Mouse (Mus musculus) B cell, adult 2 months (primary cell): ENCODE results near the gene Slc13a2.
A peak's percentile ranks its signal among the peaks of the same experiment; 100 is the strongest.

ENCODE experiments used
- DNase-seq, 2 experiments: peaks; one replicate each; pipeline ENCODE4 v3.0.0; 2022

Gene Slc13a2

DNA sequence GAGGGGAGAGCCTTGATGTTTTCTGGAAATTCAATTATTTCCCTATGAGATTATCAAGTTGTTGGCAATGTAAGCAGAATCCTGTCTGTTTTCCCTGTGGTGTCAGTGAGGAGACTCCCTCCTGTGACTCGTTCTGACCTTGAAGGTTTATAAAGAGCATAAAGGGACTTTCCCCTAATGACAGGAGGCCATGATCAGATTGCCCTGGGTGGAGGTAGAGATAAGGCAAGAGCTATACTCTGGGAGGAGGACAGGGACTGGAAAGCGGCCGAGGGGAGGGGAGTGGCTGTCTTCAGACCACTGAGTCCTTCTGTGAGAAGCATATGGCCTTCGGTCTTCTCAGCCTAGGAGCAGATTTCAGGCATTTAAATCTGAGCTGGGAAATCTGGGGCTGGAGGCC is 12.0 kb upstream of the Slc13a2 start:
- no peak for DNase-seq

DNA sequence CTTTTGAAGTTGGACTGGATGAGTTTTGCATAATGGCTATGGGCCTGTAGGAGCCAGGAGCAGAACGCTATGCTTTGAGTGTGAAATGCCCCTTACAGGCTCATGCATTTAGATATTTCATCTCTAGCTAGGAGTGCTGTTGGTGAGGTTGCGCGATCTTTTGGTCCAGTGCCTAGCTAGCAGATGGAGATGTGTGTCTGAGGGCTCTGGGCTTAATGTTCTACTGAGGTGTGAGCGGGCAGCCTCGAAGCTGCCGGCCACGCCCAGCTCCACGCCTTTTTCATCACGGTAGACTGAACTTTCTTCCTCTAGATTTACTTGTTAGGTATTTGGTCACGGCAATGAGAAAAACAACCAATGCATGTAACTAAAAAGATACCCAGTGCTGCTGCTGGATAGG is 9.2 kb upstream of the Slc13a2 start:
- no peak for DNase-seq

DNA sequence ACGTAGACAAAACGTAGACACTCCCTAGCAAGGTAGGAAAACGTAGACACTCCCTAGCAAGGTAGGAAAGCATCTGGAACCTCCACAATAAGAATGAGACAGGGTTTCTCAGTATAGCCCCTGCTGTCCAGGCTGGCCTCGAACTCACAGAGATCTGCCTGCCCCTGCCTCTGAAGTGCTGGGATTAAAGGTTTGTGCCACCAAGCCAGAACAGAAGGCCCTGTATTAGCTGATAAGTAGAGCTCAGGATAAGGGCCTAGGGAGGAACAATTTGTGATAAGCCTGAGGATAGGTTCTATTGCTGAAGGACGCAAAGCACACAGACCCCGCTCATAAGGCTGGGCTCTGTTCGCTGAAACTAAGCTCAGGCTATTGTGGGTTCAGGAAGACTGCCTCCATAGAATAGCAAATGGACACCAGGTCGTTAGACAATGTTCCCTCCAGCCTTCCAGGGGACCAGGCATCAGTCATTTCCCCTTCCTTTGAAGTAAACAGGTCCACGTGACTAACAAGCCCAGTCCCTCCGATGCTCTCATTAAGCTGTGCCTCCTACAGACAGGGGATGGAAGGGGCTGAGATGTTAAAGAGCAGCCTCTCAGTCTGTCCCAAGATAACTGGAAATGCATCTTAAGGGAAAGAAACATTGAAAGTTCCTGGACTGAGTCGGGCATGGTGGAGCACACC is 8.3 kb upstream of the Slc13a2 start:
- DNase-seq: no peak

DNA sequence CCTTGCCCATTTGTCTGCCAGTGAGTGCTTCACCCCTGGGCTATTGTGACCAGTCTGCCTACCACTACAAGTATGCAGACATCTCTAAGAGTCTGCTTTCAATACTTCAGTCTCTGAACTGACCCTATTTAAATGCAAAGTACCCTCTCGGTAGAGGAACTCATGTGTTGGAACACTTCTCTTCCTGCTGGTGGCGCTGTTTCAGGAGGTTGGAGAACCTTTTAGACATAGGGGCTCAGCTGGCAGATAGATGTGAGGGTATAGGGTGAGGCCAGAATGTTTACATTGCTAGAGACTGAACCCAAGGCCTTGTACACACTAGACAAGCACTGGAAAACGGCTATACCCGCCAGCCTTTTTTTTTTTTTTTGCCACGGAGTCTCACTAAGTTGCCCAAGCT is 6.3 kb upstream of the Slc13a2 start:
- DNase-seq: no peak

DNA sequence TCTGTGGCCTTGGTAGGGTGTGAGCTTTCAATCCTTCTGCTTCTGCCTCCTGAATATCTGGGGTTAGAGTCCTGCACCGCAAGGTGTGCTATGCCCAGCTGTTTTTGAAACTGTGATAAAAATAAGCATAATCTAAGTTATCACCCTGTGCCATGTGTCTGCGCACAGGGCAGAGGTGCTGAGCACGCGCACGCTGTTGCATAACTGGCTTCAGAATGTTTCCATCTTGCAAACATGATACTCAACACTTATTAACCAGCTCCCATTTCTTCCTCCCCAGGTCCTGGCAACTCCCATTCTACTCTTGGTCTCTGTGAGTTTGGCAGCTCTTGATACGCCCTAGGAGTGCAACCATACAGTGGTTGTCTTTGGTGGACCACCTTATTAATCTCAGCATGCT is 5.6 kb upstream of the Slc13a2 start:
- DNase-seq: no peak

DNA sequence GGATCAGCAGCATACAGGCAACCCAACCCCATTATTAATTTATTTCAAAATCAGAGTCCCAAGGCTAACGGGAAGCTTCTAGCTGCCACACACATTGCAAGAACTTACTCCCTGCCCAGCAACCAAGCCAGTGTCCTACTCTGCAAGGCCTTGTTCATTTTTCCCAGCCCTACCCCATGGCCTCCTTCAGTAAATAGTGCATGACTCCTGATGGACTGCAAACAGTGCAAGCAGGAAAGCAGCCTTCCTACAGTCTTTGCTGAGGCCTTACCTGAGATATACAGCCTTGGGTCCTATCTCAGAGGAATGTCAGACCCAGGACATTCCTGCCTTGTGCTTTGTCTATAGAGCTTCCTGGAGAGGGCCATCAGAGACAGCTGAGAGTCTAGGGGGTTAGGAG is 3.6 kb upstream of the Slc13a2 start:
- DNase-seq: no peak

DNA sequence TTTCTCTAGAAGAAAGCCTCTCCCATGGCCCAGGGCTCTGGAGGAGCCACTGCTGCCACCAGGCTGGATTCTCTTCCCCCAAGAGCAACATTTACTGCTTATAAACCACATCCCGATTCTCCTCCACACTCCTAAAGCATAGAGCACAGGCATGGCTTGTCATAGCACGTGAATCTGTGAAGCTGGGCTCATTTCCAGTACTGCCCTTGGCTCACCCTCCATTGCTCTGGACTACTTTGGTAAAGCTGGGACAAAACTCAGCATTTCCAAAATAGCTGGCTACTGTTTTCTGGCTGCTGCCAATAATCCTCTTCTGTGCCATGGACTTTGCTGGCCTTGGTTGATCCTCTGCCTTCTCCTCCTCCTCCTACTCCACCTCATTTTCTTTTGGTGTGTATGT is 2.3 kb upstream of the Slc13a2 start:
- DNase-seq: no peak

DNA sequence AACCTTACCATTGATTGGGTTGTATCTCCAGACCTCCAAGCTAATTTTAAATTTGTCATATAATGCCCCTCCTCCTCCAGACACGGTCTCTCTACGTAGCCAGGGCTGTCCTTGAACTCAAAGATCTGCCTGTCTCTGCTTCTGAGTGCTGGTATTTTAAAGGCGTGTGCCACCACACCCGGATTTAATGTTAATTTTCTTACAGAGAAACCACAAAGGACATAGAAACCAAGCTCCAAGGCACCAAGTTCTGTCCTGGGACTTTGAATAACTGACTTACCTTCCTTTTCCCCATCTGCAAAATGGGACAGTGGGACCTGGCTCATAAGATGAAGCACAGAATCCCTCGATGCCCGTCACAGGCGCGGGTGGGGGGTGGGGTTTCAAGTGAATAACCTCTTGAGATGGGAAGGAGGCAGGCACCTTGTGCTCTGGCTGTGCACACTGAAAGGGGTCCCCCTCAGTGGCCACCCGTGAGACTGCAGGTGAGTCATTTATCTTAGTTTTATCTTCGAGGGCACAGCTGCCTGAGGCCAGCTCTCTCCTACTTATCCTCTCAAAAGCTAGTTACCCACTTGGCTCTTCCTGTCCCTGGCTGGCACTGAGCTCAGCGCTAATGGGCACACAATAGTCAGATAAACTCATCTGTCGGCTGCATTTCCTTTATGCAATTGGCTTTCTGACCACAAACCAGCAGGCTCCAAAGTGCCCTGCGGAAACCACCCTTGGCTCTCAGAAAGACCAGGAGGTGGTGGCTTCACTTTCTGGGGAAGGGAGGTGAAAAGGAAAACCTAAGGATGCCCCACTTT is 612 bp downstream of the Slc13a2 start:
- no peak for DNase-seq

DNA sequence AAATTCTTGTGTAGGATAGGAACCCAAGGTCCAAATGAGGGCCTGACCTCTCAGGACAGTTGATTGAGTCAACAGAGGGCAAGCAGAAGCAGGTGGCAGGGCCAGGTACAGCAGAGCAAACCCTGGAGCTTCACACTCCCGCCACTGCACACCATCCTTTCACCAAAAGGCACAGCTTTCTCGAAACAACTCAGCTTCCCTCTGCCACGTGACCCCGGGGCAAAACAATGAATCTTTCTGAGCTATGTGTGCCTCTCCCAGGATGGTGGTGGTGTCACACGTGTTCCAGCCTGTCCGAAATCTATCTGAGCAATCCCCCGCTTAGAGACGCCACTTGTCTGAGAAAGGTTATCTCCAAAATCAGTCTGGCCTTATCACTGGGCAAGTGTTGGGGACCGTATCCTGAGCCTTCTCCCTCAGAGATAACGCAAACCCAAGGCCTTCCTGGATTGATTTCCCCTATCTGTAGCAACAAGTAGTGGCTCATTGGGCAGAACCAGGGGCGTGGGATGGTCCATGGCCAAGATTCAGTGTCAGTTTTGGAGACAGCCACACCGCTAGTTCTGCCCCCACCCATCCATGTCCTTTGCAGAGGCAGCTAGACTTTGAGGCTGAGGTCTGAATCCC is 1.6 kb downstream of the Slc13a2 start:
- DNase-seq: no peak

DNA sequence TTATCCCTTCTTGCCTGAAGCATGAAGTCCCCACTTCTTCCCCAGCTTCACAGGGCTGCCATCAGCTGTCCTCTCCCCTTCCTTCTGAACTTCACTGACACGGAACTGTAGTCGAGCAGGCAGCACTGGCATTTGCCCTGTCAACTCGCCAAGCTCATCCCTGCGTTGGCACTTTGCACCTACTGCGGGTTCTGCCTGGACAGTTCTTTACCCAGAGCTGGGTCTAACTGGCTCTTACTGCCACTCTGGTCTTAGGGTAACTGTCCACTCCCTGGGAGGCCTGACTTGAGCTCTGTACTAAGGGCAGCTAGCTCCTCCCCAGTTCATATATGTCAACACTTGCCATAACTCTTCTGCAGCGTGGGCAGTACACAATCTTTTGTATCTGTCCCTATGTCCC is 5.2 kb downstream of the Slc13a2 start:
- DNase-seq: no peak

DNA sequence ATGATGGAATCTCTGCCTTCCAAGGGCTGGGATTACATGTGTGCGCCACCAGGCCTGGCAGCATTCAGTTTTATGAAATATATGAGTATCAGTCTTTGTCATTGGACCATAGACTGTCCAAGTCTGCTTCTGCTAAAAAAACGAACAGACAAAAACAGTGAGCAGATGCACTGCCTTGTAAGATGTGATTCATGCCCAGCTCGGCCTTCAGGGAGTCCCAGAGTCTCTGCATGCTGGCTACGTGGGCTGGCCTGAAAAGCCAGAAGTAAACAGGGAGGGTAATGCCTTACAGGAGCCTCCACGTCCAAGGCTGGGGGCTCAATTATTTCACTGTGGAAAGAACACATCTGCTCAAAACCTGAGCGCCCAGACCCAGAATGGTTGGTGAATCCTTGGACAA is 9.2 kb downstream of the Slc13a2 start:
- no peak for DNase-seq

DNA sequence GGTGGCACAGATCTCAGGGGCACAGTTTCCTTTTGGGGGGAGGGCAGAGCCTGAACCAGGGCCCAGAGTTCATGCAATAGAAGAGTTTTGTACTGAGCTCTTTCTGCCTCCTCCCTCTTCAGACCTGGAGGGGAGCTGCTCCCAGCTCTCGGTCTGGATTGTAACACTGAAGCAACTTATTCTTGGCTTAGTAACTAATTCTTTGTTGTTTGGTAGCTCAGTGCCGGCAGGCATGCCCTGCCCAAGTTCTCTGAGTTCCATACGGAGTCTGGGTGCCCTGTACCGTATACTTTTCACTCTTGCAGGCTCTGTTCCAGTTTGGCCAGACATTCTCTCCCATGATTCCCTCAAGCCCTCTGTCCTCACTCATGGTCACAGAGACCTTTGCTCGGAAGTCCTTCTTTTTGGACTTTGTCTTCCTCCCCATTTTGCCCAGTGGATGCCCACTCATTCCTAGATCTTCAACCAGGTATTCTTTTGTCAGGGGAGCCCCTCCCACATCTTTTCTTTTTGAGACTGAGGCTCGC is 9.6 kb downstream of the Slc13a2 start:
- DNase-seq: no peak

DNA sequence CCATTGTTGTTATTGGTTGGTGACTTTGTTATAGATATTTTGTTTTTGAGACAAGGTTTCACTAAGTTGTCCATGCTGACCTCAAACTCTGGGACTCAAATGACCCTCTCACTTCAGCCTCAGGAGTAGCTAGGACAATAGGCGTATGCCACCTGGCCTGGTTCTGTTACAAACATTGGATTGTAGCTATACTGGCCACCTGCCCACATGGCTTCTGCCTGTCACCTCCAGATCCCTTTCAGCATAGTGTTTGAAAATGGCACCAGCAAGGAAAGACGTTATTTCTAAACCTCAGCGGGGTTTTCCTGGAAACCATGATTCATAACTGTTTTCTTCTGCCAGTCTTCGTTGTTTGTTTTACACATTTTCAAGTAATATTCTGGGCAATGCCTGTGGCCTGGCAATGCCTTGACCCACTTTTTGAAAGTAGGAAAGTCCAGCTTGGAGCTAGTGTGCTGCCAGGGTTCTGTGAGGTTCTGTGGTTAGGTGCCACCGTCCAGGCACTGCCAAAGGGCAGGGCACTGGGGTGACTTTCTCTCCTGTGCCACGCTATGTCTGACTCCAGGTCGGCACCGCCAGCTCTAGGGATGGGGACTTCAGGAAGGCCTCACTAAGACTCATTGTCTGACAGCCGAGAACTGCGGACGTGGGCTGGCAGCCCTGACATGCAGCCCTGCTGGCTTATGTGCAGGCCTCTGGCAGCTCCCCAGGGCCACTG is 10.3 kb downstream of the Slc13a2 start:
- DNase-seq: no peak

DNA sequence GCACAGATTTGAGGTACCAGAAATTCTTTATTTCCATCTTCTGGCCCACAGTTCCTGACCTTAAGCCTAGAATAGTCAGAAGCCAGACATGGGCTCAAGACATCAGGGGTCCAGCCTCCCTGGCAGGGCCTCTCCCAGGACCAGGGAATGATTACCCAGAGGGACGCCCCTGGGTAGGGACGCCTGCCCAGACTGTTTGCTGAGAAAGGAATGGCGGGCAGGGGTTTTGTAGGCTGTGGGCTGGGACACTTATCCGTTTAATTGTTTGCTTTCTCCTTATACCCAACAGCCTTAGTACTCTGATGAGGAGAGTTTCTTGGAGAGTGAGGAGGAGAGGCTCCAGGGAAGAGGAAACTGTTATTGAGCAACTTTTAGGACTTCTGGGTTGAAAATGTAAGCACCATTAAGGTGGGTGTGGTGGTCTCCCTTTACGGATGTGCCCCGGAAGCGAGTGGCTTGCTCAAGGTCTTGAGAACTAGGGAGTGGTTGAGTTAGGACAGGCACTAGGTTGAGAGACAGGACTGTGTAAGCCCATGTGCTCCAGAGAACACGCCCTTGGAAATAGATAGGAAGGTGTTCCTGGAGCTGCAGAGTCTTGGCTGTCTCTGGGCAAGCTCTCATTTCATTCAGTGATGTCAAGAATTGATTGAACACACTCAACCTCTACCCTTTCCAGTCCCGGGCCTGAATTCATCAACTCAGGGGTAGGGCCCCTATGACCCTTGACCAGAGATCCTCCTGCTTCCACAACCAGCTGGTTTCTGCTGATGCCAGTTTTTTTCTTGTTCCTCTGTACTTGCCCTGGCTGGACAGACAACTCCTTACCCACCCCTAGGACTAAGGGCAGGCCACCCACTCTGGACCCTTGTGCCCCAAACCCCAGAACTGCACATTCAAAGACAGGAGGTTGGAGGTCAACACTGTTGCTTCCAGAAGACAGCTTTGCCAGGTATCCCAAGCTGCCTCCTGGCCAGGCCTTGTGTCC is 13.5 kb downstream of the Slc13a2 start:
- no peak for DNase-seq

DNA sequence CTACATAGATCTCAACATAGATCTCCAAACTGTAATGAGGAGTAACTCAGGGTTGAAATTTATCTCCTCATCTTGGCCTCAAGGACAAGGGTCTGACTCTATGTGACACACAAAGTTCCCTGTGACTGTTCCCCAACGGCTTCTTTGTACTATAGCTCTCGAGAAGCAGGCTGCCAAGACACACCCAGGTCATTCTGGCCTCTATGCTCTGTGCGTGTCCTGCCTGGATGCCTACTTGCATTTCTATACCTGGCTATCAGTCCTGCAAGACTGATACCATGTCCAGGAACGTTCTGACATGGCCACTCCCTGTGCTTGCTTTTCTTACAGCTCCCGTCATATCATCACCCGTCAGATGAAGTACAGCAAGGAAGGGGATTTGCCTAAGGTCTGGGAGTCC is 20.0 kb downstream of the Slc13a2 start:
- DNase-seq: no peak

DNA sequence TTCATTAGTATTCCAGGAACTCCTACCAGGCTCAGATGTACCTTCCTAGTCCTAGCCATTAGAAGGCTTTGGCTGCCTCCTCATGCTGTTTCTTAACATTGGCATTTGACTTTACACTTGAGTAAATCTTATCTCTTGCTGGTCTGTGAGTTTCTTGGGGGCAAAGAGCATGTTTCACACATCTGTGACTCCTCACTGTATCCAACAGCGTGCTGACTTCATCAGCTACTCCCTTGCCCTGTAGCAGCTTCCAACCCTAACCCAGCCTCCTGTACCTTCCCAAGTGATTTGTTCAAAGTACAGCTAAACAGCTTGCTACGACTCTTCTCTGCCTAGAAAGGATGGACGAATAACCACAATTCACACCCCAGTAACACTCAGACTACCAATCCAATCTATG is 20.5 kb downstream of the Slc13a2 start:
- no peak for DNase-seq

DNA sequence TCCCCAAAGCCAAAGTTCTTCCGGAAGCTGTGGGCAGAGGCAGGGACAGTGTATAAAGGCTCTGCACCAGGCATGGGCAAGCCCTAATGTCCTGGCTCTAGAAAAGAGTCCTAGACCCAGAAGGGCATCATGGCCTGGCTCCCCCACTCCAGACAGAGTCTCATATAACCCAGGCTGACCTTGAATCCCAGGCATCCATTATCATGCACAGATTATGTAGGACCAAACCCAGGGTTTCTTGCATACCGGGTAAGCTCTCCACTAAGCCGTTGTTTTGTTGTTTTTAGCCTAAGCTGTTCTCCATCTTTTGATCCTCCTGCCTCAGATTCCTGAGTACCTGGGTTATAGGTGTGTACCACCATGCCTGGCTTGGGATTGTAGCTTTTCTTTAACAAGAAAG is 21.1 kb downstream of the Slc13a2 start:
- DNase-seq: no peak

DNA sequence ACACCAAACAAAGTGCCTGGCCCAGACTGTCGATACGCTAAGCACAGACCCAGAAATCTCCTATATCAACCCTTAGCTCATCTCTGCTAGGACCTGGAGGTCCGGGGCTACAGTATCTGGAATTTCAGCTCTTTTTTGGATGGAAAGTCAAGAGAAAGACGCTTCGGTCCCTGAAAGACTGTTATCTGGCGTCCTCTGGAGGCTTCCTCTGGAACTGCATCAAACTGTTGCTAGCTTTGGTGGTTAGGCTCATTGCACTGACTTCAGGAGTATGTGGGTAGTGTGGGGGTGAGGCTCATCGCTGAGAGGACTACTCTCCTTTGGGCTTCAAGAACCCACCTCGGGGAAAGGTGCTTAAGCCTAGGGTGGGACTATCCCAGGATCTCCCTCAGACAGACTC is 22.3 kb downstream of the Slc13a2 start:
- peak; percentile 67 to 71 for DNase-seq

DNA sequence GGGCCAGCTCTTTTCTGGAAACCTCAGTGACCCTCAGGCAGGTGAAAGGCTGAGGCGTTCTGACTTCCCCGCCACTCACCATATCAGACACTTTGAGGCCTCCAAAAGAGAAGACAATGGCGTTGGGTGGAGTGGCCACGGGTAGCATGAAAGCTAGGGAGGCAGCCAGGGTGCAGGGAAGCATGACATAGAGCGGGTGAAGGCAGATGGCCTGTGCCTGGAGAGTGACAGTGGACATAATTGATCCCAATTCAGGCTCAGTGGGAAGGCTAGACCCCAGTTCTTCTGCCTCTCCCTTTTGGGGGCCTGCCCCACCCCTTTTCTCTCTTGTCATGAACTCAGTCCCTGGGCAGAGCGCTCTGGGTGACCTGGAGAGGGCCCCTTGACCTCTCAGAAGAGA is 23.8 kb downstream of the Slc13a2 start:
- DNase-seq: no peak

DNA sequence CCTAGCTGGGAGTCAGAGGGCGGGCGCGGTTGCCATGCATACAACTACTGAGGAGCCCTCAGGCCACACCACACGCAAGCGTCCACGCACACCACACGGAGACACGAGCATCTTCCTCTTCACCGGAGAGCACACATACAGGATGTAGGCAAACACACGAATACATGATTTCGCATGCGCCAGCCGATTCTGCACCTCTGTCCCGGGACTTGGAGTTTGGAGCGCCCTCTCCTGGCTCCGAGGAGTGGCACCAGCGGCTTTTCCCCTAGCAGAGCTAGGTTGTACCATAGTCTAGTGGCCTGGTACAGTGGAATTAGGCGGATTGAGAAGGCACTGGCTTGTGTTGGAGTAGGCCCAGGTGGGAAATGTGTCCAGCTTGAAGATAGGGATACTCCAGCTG is 24.6 kb downstream of the Slc13a2 start:
- peak; percentile 75 to 76 for DNase-seq

DNA sequence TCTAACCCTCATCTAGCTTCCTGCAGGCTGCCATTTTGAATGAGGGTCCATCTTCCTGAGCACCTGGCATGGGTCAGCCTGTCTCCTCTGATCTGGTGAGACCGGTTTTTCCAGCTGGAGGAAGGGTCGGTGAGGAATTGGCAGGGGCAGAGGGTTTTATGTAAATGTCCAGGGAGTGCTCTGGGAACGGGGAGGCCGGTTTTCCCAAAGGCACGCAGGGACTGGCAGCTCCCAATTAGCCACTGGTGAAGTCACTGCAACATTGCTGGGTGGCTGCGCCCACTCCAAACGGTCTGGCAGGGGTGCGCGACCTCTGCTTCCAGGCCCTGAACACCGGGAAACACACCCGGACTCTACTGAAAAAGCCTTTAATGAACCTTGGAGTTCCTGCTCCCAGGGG is 25.1 kb downstream of the Slc13a2 start:
- no peak for DNase-seq

DNA sequence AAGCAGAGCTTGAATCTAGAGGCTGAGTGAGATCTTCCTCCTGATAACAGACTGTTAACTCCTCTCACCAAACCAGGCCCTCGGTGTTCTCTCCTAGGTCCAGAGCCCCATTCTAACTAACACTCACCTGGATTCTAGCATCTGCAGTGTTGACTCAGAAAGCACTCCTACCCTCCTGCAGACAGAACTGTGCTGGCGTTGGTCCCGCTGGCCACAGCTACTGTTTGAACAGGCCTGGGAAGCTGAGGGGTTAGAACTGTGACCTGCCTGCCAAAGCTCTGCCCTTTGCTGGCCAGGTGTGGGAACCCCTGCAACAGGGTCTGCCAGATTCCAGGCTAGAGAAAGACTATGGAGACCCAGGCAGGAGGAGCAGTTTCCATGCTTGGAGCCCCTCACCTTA is 29.3 kb downstream of the Slc13a2 start:
- no peak for DNase-seq
